Mouse (Mus musculus) forebrain, embryonic 12.5 days (tissue): Measurements from ENCODE around the gene Pappa2. TPM values are rescaled to one million over a fixed set of nuclear protein-coding genes. Genes with fewer than 3 reads are reported as not detected.

Experiments used
- ATAC-seq: fragments of 200-750 bp; cut with Nextera tagmentation; 2 replicates; pipeline ENCODE4 v1.8.0; 2017; ENCODE audit warnings: moderate TSS enrichment; ENCODE audit not compliant: low FRiP score
- H3K27ac ChIP-seq: fragments of 300-500 bp; sonication (generic); 2 replicates; pipeline ENCODE4 v1.5.1; 2016; ENCODE audit warnings: mild to moderate bottlenecking
- H3K27me3 ChIP-seq: fragments of 300-500 bp; sonication (generic); 2 replicates; pipeline ENCODE4 v1.6.1; 2016; ENCODE audit warnings: mild to moderate bottlenecking
- H3K36me3 ChIP-seq: fragments of 300-500 bp; sonication (generic); replicated peaks from 2 replicates; pipeline ENCODE4 v1.6.1; 2016; ENCODE audit warnings: mild to moderate bottlenecking
- H3K4me1 ChIP-seq: fragments of 300-500 bp; sonication (generic); 2 replicates; pipeline ENCODE4 v1.6.1; 2016
- H3K4me2 ChIP-seq: fragments of 300-500 bp; sonication (generic); 2 replicates; pipeline ENCODE4 v1.6.1; 2016; ENCODE audit warnings: mild to moderate bottlenecking, moderate library complexity
- H3K4me3 ChIP-seq: fragments of 300-500 bp; sonication (generic); replicated peaks from 2 replicates; pipeline ENCODE4 v1.5.1; 2016; ENCODE audit warnings: mild to moderate bottlenecking
- H3K9ac ChIP-seq: fragments of 300-500 bp; sonication (generic); 2 replicates; pipeline ENCODE4 v1.6.1; 2016; ENCODE audit warnings: mild to moderate bottlenecking
- H3K9me3 ChIP-seq: fragments of 300-500 bp; sonication (generic); 2 replicates; pipeline ENCODE4 v1.6.1; 2016
- WGBS: fragments of 180-500 bp; shearing (Covaris S2); methylation state at CpG from one replicate; pipeline ENCODE4 v1.1.7; 2016; 5-methylcytosine and 5-hydroxymethylcytosine counted together
- polyA plus RNA-seq: library from polyadenylated mRNA; unstranded; fragments of >200 nt; fragmentation: Nextera tagmentation; extraction: Ambion mirVana; gene quantifications from 2 replicates; pipeline ENCODE4 v1.2.1, GENCODE M21; 2016

Gene Pappa2
- polyA plus RNA-seq, 1 experiment from 2014 or later = 2.4 TPM

DNA sequence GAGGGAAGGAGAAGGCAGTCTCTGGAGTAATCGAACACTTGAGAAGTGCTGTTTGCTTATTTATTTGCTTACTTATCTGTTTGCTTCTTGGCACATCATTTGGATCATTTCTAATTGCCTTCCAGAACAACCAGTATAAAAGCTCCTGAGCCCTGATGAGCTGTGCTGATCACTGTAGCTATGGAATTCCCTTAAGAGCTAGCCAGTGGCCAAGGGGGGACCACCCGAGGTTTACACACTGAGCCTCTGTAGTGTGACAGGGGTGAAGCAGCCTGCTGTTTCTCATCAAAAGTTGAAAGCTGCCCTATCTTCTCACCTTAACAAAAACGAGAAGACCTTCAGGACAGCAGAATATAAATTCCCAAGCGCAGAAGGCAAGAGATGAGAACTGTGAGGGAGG, 35.4 kb downstream of the Pappa2 start:
- Histone ChIP-seq H3K4me1 (no peaks in the 10 kb centered on the region), H3K27ac (no peak overlapping the region), H3K4me3 (no peak overlapping the region), H3K36me3 (no peaks in the 10 kb centered on the region), H3K27me3 (no peaks in the 10 kb centered on the region), H3K9ac (no peak overlapping the region), H3K4me2 (no peak overlapping the region), H3K9me3 (no peaks in the 10 kb centered on the region)
- 79% methylated on average over 4 of the region's 4 CpGs for WGBS
- ATAC-seq = no peak

- WGBS = 76% methylated on average over 3 of the region's 3 CpGs
- no peak overlapping the region for H3K27ac ChIP-seq
- no peak overlapping the region for H3K4me3 ChIP-seq
- no peaks in the 10 kb centered on the region for H3K9me3 ChIP-seq
- H3K4me1 ChIP-seq = no peaks in the 10 kb centered on the region
- no peaks in the 10 kb centered on the region for H3K36me3 ChIP-seq
- no peak overlapping the region for H3K4me2 ChIP-seq
- H3K27me3 ChIP-seq = no peaks in the 10 kb centered on the region
- no peak overlapping the region for H3K9ac ChIP-seq
- ATAC-seq = no peak
These were observed 37.4 kb downstream of the Pappa2 start for GRCm38 (mm10) chr1:158942864-158943263.

DNA sequence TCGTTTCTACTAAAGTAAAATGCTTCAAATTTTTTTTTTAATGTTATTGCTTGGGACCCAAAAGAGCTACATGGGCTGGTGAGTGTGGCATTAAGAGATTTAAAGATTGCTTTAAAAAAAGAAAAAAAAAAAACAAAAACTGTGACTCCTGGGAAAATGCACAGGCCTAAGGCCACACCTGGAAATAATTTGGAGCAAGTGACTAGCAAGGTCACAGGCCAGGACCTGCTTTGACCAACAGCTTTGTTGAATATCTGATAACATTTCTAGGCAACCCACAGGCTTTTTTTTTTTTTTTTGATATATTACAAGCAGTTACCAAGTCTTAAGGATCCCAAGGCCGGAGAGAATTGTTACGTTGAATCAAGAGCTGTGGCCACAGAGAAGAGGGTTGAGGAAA, 39.3 kb downstream of the Pappa2 start:
- no peak for ATAC-seq
- no peaks in the 10 kb centered on the region for H3K4me1 ChIP-seq
- H3K9ac ChIP-seq = no peak overlapping the region
- no peaks in the 10 kb centered on the region for H3K36me3 ChIP-seq
- 85% methylated on average over 3 of the region's 3 CpGs for WGBS
- no peak overlapping the region for H3K4me2 ChIP-seq
- no peaks in the 10 kb centered on the region for H3K9me3 ChIP-seq
- no peak overlapping the region for H3K27ac ChIP-seq
- no peak overlapping the region for H3K4me3 ChIP-seq
- H3K27me3 ChIP-seq = no peaks in the 10 kb centered on the region

DNA sequence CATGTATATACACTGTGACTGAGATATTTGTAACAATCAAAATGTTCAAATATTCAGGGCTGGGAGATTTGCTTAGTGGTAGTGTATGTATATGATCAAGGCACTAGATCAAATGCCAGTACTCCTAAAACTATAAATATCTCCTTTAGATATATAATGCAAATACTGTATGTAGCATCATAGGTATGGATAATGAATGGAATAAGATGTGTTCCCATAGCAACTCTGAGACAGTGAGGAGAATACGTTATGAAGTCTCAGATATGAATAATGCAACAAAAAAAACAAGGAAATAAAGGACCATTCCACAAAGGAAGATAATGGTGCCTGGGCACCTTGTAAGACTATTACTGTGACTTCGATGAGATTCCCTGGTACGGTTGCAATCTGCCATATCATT, 45.8 kb downstream of the Pappa2 start:
- 87% methylated on average over 3 of the region's 3 CpGs for WGBS
- Histone ChIP-seq H3K4me2 (no peak overlapping the region), H3K27me3 (no peaks in the 10 kb centered on the region), H3K9ac (no peak overlapping the region), H3K36me3 (no peaks in the 10 kb centered on the region), H3K4me1 (no peaks in the 10 kb centered on the region), H3K4me3 (no peak overlapping the region), H3K9me3 (no peaks in the 10 kb centered on the region), H3K27ac (no peak overlapping the region)
- no peak for ATAC-seq

DNA sequence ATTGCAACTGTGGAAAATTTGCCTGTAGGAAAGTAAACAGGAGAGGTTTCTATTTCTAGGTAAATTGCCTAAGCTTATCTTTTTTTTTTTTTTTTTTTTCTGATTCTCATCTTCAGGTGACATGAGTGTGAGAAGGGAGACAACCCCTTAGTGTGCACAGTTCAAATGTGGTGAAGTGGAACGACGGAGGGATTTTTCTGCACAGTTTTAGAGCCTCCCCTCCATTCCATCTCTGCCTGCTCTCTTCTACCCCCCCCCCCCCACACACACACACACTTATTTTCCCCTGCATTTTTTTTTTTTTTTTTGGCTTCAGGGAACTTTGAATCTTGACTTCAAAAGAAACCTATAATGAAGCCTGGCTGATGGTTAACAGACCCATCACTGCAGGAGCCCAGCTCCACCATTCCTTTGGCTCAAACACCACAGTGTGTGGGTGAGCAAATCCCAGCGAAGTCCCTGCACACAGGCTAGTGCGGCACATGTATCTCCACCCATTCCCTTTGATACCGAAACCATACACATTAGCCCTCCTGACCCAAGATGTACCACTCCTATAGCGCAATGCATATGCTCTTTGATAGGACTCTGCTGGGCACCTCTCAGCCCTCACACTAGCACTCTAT, 49.0 kb downstream of the Pappa2 start:
- WGBS = 85% methylated on average over 6 of the region's 6 CpGs

GRCm38 (mm10) chr1:158929369-158929768, 50.9 kb downstream of the Pappa2 start:
- Histone ChIP-seq H3K36me3 (no peaks in the 10 kb centered on the region), H3K4me3 (no peak overlapping the region), H3K27ac (no peak overlapping the region), H3K27me3 (no peaks in the 10 kb centered on the region), H3K9me3 (no peaks in the 10 kb centered on the region), H3K9ac (no peak overlapping the region), H3K4me2 (no peak overlapping the region), H3K4me1 (no peaks in the 10 kb centered on the region; the same call in 1 of the 2 replicates)
- 83% methylated on average over 3 of the region's 3 CpGs for WGBS
- no peak for ATAC-seq

More for the DNA sequence above, 49.0 kb downstream of the Pappa2 start:
- H3K9me3 ChIP-seq = no peaks in the 10 kb centered on the region
- ATAC-seq = no peak
- H3K9ac ChIP-seq = no peak overlapping the region
- no peak overlapping the region for H3K27ac ChIP-seq
- no peaks in the 10 kb centered on the region for H3K27me3 ChIP-seq
- H3K4me2 ChIP-seq = no peak overlapping the region
- H3K36me3 ChIP-seq = no peaks in the 10 kb centered on the region
- no peak overlapping the region for H3K4me3 ChIP-seq
- H3K4me1 ChIP-seq = no peaks in the 10 kb centered on the region; the same call in 1 of the 2 replicates

DNA sequence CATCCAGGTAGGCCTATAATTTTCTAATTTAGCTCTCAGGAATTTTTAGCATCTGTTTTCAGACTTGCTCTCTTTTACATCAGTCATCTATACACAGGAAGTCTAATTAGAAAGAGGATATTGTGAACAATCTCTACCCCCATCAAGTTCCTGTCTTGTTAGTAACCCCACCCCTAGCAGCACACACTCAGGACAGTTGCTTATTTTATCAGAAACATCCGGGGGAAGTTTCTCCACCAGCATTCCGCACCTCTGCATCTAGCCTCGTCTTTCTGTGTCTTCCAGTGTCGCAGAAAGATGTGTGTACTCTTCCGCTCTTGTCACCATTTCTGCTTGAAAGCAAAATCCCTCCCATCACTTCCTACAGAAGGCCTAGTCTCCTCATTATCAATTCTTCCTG, 59.8 kb downstream of the Pappa2 start:
- ATAC-seq = no peak
- Histone ChIP-seq H3K4me2 (no peak overlapping the region), H3K9ac (no peak overlapping the region), H3K27me3 (no peaks in the 10 kb centered on the region), H3K27ac (no peak overlapping the region), H3K4me3 (no peak overlapping the region), H3K4me1 (no peaks in the 10 kb centered on the region), H3K9me3 (no peaks in the 10 kb centered on the region), H3K36me3 (no peaks in the 10 kb centered on the region)
- 90% methylated on average over 5 of the region's 5 CpGs for WGBS

DNA sequence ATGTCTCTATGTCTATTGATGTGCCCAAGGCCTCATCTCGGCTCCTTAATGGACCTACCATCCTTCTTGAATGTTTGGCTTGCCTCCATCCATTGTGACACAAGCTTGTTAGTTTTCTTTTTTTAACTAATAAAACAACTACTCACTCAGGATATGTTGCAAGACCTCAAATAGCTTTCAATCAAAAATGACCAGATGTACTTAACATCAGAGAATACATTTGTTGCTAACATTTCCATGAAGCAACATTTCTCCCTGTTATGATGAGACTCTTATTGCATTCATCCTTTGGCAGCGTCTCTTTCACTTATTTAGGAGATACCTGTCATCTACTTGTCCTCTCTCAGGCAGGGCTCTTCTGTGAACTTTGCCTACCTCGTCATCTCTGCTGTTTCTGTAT, 61.4 kb downstream of the Pappa2 start:
- no peak overlapping the region for H3K4me3 ChIP-seq
- H3K9ac ChIP-seq = no peak overlapping the region
- no peak for ATAC-seq
- no peaks in the 10 kb centered on the region for H3K36me3 ChIP-seq
- H3K4me2 ChIP-seq = no peak overlapping the region
- H3K9me3 ChIP-seq = no peaks in the 10 kb centered on the region
- no peaks in the 10 kb centered on the region for H3K27me3 ChIP-seq
- H3K4me1 ChIP-seq = no peaks in the 10 kb centered on the region
- WGBS = 77% methylated on average over 3 of the region's 3 CpGs
- no peak overlapping the region for H3K27ac ChIP-seq

- no peaks in the 10 kb centered on the region for H3K36me3 ChIP-seq
- no peak overlapping the region for H3K4me2 ChIP-seq
- 90% methylated on average over 3 of the region's 3 CpGs for WGBS
- H3K4me3 ChIP-seq = no peak overlapping the region
- H3K9me3 ChIP-seq = no peaks in the 10 kb centered on the region
- H3K4me1 ChIP-seq = no peaks in the 10 kb centered on the region
- H3K9ac ChIP-seq = no peak overlapping the region
- H3K27ac ChIP-seq = no peak overlapping the region
- no peak for ATAC-seq
- no peaks in the 10 kb centered on the region for H3K27me3 ChIP-seq
These were observed 63.2 kb downstream of the Pappa2 start for GRCm38 (mm10) chr1:158917067-158917466.

GRCm38 (mm10) chr1:158915592-158915991, 64.7 kb downstream of the Pappa2 start:
- Histone ChIP-seq H3K4me1 (no peaks in the 10 kb centered on the region), H3K27me3 (no peaks in the 10 kb centered on the region), H3K9me3 (no peaks in the 10 kb centered on the region), H3K4me2 (no peak overlapping the region), H3K27ac (no peak overlapping the region), H3K4me3 (no peak overlapping the region), H3K9ac (no peak overlapping the region), H3K36me3 (no peaks in the 10 kb centered on the region)
- no peak for ATAC-seq
- 95% methylated on average over 5 of the region's 5 CpGs for WGBS

DNA sequence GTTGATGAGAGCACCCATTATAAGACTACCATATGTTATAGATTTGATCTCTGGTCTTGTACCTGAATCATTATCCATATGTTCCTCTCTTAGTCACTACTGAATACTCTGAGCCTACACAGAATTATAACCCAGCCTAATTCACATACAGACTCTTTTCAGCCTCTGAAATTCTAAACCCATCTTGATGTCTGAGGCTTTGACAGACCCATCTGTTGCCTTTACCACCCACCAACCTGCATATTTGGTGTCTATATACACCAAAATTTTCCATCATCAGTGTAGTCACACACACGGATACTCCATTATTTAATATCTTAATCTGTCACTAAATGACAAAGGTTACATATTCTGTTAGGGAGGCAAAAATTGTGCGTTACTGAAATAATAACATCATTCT, 69.6 kb downstream of the Pappa2 start:
- Histone ChIP-seq H3K4me1 (no peaks in the 10 kb centered on the region), H3K4me2 (no peak overlapping the region), H3K36me3 (no peaks in the 10 kb centered on the region), H3K27me3 (no peaks in the 10 kb centered on the region), H3K9ac (no peak overlapping the region), H3K4me3 (no peak overlapping the region), H3K27ac (no peak overlapping the region), H3K9me3 (no peaks in the 10 kb centered on the region)
- WGBS = 87% methylated on average over 2 of the region's 2 CpGs
- no peak for ATAC-seq

DNA sequence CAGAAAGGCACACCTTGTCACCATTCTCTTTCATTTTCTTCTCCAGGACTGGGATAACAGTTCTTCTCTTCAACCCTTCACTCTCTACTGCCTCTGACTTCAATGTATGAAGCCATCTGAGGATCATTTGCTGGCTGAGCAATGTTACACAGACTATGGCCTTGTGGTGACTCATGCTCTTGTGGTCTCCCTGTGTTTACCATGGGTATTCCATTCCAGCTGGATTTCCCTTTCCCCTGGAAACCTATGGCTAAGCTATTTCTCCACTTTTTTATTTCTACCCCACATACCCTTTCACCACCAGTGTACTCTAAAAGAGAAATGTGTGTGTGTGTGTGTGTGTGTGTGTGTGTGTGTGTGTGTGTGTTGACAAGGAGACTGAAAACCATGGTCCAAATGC, 83.0 kb downstream of the Pappa2 start:
- no peak overlapping the region for H3K4me2 ChIP-seq
- H3K4me3 ChIP-seq = no peak overlapping the region
- no peaks in the 10 kb centered on the region for H3K27me3 ChIP-seq
- H3K9ac ChIP-seq = no peak overlapping the region
- no peaks in the 10 kb centered on the region for H3K36me3 ChIP-seq
- H3K9me3 ChIP-seq = no peaks in the 10 kb centered on the region
- H3K4me1 ChIP-seq = no peaks in the 10 kb centered on the region
- H3K27ac ChIP-seq = no peak overlapping the region
- ATAC-seq = no peak

GRCm38 (mm10) chr1:158894441-158894840, 85.8 kb downstream of the Pappa2 start:
- no peak for ATAC-seq
- Histone ChIP-seq H3K36me3 (no peaks in the 10 kb centered on the region), H3K4me3 (no peak overlapping the region), H3K27ac (no peak overlapping the region), H3K9ac (no peak overlapping the region), H3K4me1 (no peaks in the 10 kb centered on the region), H3K27me3 (no peaks in the 10 kb centered on the region), H3K9me3 (no peaks in the 10 kb centered on the region), H3K4me2 (no peak overlapping the region)
- 94% methylated on average over 6 of the region's 6 CpGs for WGBS
